Comparison of ENCODE assay signal across 10 mouse cellular contexts in the genomic region with DNA sequence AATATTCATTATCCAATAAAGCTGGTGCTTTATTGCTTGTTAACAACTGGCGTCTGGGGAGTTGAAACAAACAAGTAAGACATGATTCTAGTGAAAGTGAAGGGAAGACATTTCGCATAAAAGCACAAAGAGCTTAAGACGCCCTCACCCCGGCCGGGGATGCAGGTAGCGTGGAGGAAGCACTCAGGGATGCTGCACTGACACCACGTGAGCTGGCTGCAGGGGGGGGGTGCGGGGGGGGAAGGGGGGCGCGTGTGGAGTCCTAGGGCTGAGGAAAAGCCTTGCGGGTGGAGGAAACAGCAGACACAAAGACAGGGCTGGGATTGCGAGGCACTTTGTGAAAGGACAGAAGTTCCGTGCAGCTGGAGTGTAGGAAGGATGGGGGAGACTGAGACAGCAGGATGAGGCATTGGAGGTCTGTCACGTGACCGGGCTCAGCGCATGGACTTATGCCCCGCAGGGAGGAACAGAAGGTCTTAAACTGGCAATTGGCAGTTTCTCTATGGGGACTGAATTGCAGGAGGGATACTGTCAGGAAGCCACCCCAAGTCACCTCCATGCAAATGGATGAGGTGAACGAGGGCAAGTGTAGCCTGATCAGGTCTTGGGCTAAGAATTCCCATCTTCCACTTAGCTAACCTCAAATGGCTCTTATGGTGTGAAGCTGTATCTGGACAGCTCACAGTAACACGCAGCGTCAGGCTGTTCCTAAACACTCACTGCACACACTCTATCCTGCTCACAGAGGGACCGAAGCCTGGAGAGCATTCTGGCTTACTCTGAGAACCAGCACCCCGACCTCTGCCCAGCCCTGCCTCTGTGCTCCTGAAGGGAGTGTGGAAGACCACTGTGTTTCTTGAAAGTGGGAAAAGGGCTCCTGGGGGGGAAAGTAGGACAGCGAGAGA. TPM values are rescaled to one million over a fixed set of nuclear protein-coding genes. Genes with fewer than 3 reads are reported as not detected.
A peak's percentile ranks its signal among the peaks of the same experiment; 100 is the strongest.
DNase-seq lines count a peak whose midpoint lies in the region; ATAC-seq and TF ChIP-seq lines count a peak whose summit lies in the region.
"Had no signal": no experiment of that assay in that cellular context is flagged by ENCODE, and none has a peak within 500 bp of the region (broad histone marks: within the 10 kb centered on the region; RNA-seq: fewer than 3 reads in every experiment).

No protein-coding gene starts in this region.

- peaks cover 8% of the 10 kb centered on the region for H3K4me1 ChIP-seq in heart, embryonic 13.5 days
- H3K4me1 ChIP-seq in embryonic facial prominence, embryonic 15.5 days, result peaks cover 7% of the 10 kb centered on the region; the same call in 1 of the 2 replicates
- peaks cover 7% of the 10 kb centered on the region for H3K4me1 ChIP-seq in olfactory bulb, adult 2 months (ENCODE audit: control insufficient read depth, insufficient read depth, low read length)

- H3K27ac ChIP-seq in heart, embryonic 13.5 days (replicated peaks), result no peak overlapping the region
- no peak overlapping the region for H3K27ac ChIP-seq in embryonic facial prominence, embryonic 15.5 days (replicated peaks)
- H3K27ac ChIP-seq in olfactory bulb, adult 2 months (ENCODE audit: insufficient read depth, low read depth, low read length), result no peak overlapping the region

- peak overlapping the region; percentile 37 for H3K4me3 ChIP-seq in heart, embryonic 13.5 days
- H3K4me3 ChIP-seq in embryonic facial prominence, embryonic 15.5 days (replicated peaks), result peak overlapping the region; percentile 22
- peak overlapping the region; percentile 11; the same call in 1 of the 2 replicates for H3K4me3 ChIP-seq in olfactory bulb, adult 2 months (ENCODE audit: insufficient read depth, low read depth, low read length)

- H3K27me3 ChIP-seq in heart, embryonic 13.5 days (replicated peaks), result peaks cover 14% of the 10 kb centered on the region; the same call in 1 of the 2 replicates
- no peaks in the 10 kb centered on the region; the same call in 1 of the 2 replicates for H3K27me3 ChIP-seq in embryonic facial prominence, embryonic 15.5 days
- H3K27me3 ChIP-seq: CH12.LX had no signal

- DNase-seq in heart, adult 8-10 months (ENCODE audit: low spot score), result no peak
- peak; percentile 77 for DNase-seq in ZHBTc4 (ENCODE audit: low read depth, low spot score)
- DNase-seq in left cerebral cortex, postnatal 36 days (ENCODE audit: low spot score in 2 of 2), result peak; percentile 43 to 45
- no peak for DNase-seq in gastrocnemius, postnatal 14 days
- no peak for DNase-seq in gastrocnemius, postnatal 4 days (ENCODE audit: low spot score in 2 of 2)

- no peaks in the 10 kb centered on the region for H3K36me3 ChIP-seq in heart, embryonic 13.5 days
- H3K36me3 ChIP-seq in embryonic facial prominence, embryonic 15.5 days, result no peaks in the 10 kb centered on the region

- intact Hi-C loops in left cerebral cortex, postnatal 36 days (cut with DNase I), result no loop called here
- intact Hi-C loops in gastrocnemius, postnatal 14 days (cut with DNase I; ENCODE audit: low total_unique reads), result no loop called here

- ATAC-seq in heart, embryonic 13.5 days (ENCODE audit: extremely low read depth, insufficient number of reproducible peaks, low FRiP score, low TSS enrichment), result no peak
- ATAC-seq in embryonic facial prominence, embryonic 15.5 days (ENCODE audit: insufficient number of reproducible peaks, low FRiP score, low TSS enrichment, low read depth), result no peak

- no peak for TF ChIP-seq CTCF in olfactory bulb, adult 2 months (IDR thresholded peaks at IDR 0.05; ENCODE audit: insufficient read depth, low read depth, low read length)

- peak overlapping the region; percentile 65 for H3K4me2 ChIP-seq in heart, embryonic 13.5 days
- peak overlapping the region; percentile 48 for H3K4me2 ChIP-seq in embryonic facial prominence, embryonic 15.5 days (replicated peaks)

- H3K9me3 ChIP-seq in heart, embryonic 13.5 days, result 0 out of 2 replicates have a peak, but pooled peaks cover 6% of the 10 kb centered on the region
- no peaks in the 10 kb centered on the region for H3K9me3 ChIP-seq in embryonic facial prominence, embryonic 15.5 days (replicated peaks)

- TF ChIP-seq POLR2A in olfactory bulb, adult 2 months (IDR thresholded peaks at IDR 0.05; ENCODE audit: insufficient read depth, low read depth, low read length), result no peak

- peak overlapping the region; percentile 58 for H3K9ac ChIP-seq in heart, embryonic 13.5 days
- no peak overlapping the region for H3K9ac ChIP-seq in embryonic facial prominence, embryonic 15.5 days

- WGBS in heart, embryonic 13.5 days, result 12% methylated on average over 20 of the region's 23 CpGs
- WGBS in embryonic facial prominence, embryonic 15.5 days, result 13% methylated on average over 21 of the region's 23 CpGs
- WGBS in olfactory bulb, adult 2 months, result 12% methylated on average over 22 of the region's 23 CpGs

RNA-seq across cellular contexts. Expression of gene Frrs1l, which starts 49.2 kb away (rescaled TPM):
- polyA plus RNA-seq in heart, embryonic 13.5 days (2015; fragmentation: Nextera tagmentation; extraction: Ambion mirVana), result 0.18 and 0.21 TPM in 2 replicates
- total RNA-seq in heart, adult 8-10 months (2022), result under 1 TPM; 0.09 to 0.23 (median 0.10) TPM
- 2.6 and 2.9 TPM in 2 replicates for polyA plus RNA-seq in embryonic facial prominence, embryonic 15.5 days (2015; fragmentation: Nextera tagmentation; extraction: Ambion mirVana)
- 100 to 1,000 TPM; 194 to 206 TPM for total RNA-seq in left cerebral cortex, postnatal 36 days (2021)
- polyA plus RNA-seq in olfactory bulb, adult 2 months (2012; ENCODE audit: insufficient read depth, insufficient read length, low replicate concordance, missing spikeins), result not detected in 2 replicates
- under 1 TPM; 0.04 to 0.11 TPM for total RNA-seq in gastrocnemius, postnatal 14 days (2021)
- under 1 TPM; 0.05 to 0.26 TPM for total RNA-seq in gastrocnemius, postnatal 4 days (2021)
- total RNA-seq: CH12.LX; hematopoietic stem cell, adult 5-6 weeks had no signal

Comparison
In these comparisons a context has a peak if more than half of its experiments do, and no peak if none do; other contexts are left out.
1. DNase-seq: peak in ZHBTc4 (single experiment) and left cerebral cortex, postnatal 36 days (2 of 2); none in heart, adult 8-10 months (single experiment), gastrocnemius, postnatal 14 days (single experiment) and gastrocnemius, postnatal 4 days (0 of 2).
2. RNA of gene Frrs1l, which starts 49.2 kb away (total RNA-seq): 194 to 206 TPM in left cerebral cortex, postnatal 36 days; 0.05 to 0.26 TPM in gastrocnemius, postnatal 4 days, 0.04 to 0.11 TPM in gastrocnemius, postnatal 14 days and 0.09 to 0.23 TPM in heart, adult 8-10 months; every median in the first group is over 100 times any median in the second.
3. Peak in every context shown above with its lines, with median percentiles within 50 percentile points of each other: H3K4me3 ChIP-seq.